Mouse (Mus musculus) neutrophil, adult 5-6 weeks (primary cell): ENCODE measurements at regions not wholly inside any gene's neighbourhood (a gene's known extent, or its start where the extent isn't known, plus 50 kb on each side); places are given as distances from the start of the nearest gene placed in this dataset.
A peak's percentile ranks its signal among the peaks of the same experiment; 100 is the strongest.

ENCODE experiments used
- ATAC-seq: fragments of 151-379, 151-347 bp; 2 replicates; pipeline ENCODE4 v1.8.0; 2017; ENCODE audit warnings: mild to moderate bottlenecking, moderate TSS enrichment; ENCODE audit not compliant: insufficient number of reproducible peaks, poor library complexity, low FRiP score, severe bottlenecking; ENCODE audit errors: extremely low read depth

DNA sequence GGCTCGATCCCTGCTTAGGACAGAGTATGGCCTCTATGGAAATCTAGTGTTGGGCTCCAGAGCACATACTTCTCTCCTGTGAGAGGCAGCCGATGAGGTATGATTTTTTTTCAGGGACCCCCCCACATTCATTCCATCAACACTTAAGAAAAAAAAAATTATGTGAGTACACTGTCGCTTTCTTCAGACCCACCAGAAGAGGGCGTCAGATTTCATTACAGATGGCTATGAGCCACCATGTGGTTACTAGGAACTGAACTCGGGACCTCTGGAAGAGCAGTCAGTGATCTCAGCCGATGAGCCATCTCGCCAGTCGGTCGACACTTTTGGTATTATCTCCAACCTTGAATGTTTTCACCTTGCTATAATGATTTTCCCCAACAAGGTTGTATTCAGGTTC lies 145.4 kb upstream of the Plxnc1 start:
- ATAC-seq, result no peak

DNA sequence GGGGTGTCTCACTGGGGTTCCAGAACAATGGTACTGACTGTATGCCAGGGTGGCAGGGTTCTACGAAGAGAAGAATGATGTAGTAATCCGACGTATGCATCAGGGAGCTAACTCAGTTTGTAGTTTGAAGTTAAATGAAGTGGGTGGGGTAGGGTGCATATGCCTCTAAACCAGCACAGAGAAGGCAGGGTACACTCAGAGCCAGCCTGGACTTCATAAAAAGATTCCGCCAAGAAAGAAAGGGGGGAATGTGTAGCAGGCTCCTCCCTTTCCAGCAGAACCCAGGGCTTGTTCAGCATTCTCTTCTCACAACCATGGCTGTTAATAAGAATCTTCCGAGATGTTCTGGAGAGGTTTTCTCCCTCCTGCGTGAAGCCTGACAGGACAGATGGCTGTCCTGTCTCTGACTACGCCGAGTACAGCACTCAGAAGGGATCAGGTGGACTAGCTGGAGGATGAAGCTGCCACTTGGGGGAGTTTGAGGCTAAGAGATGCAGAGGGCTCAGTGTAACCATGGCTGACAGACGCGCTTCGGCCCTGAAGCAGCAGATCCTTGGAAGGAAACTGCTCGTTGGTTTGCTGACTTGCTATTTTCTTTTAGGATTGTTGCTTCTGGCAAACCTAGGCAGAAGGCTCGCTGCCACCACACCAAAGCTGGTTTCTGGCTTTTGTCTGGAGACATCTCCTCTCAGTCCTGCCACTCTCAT lies 143.4 kb upstream of the Plxnc1 start:
- ATAC-seq, result peak; percentile 41; the same call in 1 of the 2 replicates

DNA sequence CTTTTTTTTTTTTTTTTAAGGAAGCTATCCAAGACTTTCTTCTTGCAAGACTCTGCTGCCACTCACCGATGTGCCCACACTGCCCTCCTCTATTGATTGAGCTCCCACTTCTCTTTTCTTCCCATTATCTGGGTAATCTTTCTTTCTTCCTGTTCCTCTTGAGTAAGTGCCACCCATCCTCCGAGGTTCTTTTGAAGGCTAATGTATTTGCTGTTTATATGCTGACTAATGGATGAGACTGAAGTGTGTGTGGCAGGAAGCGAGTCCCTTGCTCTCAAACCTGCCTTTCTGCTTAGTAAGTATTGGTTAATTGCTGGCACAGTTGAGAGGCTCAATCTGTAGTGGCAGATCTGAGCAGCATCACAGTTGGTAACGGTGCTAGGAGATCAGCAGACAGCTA lies 142.1 kb upstream of the Plxnc1 start:
- no peak for ATAC-seq

DNA sequence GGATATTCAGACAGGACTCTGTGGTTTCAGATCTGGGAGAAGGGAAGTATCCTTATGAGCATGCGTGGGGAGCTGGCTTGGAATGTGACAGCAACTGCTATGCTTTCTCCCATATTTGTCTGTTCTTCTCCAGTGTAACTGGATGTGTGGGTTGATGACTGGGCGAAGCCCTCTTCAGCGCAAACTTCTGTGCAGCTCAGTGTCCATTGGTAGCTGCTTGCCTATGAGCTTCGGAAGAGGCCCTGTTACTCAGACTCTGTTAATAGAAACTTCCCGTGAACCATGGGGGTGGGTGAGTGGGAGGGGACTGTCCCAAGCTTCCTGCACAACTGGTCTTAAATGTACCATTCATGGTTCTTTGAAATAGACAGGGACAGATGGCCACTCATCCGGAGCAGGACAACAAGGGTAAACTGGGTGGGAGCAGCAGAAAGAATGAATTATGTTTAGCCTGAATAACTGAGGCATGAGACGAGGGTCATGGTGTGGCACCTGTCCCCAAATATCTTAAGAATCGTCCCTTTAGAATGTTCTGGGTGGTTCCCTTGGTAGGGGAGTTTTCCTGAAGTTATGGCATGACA lies 141.1 kb upstream of the Plxnc1 start:
- no peak for ATAC-seq

DNA sequence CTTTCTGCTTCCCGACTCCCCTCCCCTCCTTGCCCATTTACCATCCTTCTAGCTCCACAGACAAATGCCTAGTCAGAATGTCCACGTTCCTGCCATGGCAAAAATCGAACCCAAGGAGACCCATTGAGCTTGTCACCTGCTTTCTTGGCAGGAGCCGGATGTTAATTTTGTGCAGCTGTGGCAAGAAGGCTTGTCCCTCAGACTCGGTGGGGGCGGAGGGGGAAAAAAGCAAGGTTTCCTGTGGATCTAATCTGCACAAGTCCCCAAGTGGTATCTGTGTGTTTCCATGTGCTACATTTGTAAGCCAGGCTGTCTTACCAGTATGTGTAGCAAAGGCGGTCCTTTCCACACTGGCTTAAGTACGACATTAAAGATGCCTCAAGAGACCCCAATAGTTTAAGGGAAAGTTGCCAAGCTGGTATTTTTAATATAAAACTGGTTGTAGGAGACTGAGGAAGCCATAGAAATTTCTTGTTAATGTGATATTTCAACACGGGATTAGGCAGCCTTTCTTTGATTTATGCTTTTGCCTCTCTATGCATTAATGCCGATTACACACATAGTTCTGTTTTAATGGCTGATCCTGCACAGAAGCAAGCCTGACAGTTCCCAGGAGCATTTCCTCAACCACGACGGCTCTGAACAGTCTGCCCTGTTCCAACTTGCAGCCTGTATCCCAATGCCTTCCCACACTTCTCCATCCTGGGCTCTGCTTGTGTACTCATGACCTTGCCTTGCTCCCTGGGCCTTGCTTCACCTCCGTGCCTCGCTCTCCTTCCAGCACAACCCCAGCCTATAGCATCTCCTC lies 138.9 kb upstream of the Plxnc1 start:
- no peak for ATAC-seq

DNA sequence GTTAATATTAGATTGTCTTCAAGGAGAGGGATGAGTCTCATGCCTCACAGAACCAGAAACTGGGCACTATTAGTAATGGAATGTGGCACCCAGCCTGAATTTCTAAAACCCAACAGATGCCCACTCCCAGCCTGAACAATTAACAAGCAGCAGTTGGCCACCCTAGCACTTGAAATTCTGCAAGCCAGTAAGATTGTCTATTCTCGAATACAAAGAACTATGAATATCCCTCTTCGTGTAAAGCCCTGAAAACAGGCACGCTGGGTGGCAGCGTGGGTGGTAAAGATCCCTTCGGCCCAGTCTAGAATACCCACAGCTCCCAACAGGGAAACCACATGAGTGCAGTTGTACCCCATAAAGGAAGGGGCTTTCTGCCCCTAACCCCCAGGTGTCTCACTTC lies 138.0 kb upstream of the Plxnc1 start:
- no peak for ATAC-seq

DNA sequence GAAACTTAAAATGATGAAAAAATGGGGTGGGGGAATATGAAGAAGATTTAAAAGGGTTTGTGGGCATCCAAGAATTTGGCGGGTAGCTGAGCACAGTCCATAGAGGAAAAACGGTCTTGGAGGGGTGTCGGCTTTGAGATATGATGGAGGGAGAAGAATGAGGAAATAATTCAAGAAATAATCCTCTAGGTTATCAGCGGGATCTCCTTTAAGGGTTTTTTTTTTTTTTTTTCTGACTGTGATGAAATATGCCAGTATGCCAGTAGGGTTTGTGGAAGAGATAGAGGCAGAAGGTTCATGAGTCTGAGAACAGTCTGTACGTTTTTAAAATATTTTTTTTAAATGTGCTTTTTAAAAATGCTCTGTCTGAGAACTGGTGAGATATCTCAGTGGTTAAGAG lies 135.3 kb upstream of the Plxnc1 start:
- no peak for ATAC-seq

DNA sequence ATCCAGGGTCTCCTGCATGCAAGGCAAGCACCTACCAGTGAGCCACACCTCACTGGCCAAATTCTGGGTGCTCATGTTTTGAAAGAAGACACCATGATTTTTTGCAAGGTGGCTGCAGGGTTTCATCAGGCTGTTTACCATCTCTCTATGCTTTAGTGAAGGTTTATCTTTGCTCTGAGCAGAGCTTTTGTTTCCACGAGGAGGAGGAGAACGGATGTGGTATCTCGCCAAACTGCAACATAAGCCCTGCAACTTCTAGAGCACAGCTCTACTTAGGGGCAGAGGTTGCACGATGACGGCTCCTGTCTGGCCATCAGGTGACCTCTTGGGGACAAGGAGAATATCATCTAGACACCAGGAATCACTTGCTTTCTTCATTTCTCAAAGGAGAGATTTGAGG lies 131.8 kb upstream of the Plxnc1 start:
- ATAC-seq, result no peak

DNA sequence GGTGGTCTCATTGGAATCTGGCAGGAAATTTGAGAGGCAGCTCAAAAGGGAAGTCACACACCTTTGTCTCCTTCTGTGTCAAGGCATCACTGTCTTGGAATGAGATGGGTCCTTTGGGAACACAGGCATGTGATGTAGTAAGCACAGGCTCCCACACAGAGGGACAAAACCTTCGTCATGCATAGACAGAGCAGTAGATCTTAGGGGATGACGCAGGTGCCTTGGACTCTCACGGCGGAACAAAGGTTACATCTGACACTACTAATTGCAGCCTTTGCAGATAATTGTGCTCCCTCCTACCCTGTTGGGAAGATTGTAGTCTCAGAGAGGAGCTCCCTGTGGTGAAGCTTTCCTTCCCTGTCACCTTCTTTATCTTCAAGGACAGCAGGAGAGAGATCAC lies 131.3 kb upstream of the Plxnc1 start:
- no peak for ATAC-seq

DNA sequence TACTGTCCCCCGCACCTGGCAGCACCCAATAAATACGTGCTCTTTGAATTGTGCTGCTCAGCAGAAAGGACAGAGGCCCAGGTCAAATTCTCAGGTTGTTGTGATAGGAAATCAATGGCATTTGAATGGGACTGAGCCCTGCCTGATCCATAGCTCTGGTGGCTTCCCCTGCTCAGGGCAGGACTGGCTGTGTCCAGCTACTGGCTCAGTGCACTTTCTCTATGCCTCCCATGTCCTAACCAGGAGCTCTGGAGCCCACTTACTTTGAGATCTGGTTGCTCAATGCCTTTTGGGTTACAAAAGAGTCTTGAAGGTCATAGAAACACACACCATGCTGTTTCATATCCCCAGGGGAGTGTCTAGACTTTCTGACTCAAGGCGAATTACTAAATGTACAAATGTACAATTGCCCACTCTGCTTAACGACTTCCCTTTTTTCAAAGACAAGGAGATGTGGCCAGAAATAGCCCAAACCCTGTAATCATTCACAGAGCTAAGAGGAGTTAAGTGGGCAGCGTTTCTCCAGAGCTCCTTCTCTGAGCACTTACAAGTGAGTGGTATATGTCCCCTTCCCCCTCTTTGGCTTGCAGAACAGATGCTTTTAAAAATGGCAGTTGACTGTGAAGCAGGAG lies 130.4 kb upstream of the Plxnc1 start:
- peak; percentile 48; the same call in 1 of the 2 replicates for ATAC-seq

DNA sequence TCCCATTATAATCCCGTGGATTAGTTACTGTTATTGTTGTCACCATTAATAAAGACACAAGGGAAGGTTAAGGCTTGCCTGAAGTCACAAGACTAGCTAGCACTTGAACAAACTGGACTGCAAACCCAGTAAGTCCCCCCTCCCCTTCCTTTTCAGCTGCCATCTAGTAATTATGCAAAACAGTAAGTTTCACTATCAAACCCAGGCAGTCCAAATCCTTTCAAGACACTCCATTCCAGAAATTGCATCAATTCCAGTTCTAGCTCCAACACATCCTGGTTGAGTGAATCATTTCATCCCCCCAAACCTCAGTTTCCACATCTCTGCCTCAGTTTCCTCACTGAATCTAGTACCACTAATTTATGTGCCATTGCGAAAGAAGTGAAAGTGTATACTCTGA lies 129.7 kb upstream of the Plxnc1 start:
- no peak for ATAC-seq

DNA sequence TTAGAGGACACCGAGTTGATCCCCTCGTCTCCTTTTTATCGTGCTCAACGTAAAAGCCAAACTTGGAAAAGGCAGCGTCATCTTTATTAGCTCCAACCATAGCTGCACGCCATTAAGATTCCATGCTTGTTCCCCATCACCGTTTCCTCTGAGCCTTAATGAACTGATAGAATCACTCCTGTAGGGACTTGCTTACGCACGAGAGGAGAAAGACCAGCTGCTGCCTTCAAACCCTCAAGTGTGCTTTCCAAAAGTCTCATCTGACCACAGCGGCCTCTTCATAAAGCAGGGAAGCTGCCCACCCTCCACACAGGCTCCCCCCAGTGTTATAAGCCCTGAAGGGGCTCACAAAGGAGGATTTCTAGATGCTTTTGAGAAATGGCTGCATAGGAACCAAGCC lies 123.3 kb upstream of the Plxnc1 start:
- ATAC-seq, result no peak

DNA sequence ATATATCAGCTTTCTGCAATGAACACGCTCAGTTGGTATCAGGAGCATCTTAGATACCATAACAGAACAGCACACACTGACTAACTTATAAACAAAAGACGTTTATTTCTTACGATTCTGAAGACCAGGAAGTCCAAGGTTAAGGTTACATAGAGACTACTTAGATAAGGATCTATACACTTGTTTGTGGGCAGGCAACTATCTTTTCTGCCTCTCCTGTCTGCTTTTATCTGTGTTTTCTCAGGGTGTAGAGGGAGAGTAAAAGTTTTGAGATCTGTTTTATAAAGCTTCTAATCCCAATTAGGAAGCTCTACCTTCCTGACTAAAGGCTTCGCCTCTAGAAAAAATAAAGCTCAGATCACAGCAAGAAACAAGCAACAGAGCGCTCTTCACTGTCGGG lies 122.1 kb upstream of the Plxnc1 start:
- no peak for ATAC-seq

DNA sequence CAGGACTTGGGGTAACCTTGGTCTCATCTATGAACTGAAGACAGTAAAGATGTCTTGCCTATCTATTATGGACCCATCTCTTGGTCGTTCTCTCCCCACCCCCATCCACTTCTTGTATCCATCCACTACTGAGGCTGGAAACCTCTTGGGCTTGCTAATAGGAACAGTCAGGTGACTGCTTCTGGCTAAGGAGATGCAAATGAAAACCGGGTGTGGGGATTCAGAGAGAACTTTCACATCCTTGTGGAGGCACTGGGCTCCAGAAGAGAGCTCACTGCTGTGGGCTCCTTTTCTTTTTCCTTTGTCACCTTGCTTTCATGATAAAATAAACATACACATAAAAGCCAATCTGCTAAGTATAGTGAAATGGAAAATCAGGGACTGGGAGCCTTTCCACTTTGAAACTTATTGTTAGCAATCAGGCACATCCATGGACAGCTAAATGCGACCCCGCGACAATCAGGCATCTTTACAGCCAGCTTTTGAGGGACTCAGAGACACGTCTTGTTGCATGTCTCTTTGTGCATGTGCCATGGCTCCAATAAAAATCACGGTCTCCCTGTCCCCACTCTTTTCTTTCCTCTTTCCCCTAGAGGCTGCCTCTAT lies 115.0 kb upstream of the Plxnc1 start:
- ATAC-seq, result no peak

DNA sequence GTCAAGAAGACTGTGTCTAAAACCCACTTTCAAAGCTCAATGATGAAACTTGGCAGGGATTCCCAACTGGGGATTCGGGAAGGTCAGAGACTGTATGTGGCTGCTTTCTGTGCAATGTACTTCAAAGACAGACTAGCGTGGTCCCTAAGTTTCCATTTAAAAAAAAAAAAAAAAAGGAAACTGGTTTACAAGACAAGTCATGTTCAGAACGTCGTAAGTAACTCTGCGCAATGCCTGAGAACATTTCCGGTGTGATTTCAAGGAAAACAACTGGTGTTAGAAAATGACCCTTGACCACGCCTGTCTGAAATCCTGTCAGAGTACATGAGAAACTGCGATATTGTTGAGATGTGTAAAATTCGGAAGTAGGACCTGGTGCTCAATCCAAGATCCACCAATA lies 114.4 kb upstream of the Plxnc1 start:
- no peak for ATAC-seq

DNA sequence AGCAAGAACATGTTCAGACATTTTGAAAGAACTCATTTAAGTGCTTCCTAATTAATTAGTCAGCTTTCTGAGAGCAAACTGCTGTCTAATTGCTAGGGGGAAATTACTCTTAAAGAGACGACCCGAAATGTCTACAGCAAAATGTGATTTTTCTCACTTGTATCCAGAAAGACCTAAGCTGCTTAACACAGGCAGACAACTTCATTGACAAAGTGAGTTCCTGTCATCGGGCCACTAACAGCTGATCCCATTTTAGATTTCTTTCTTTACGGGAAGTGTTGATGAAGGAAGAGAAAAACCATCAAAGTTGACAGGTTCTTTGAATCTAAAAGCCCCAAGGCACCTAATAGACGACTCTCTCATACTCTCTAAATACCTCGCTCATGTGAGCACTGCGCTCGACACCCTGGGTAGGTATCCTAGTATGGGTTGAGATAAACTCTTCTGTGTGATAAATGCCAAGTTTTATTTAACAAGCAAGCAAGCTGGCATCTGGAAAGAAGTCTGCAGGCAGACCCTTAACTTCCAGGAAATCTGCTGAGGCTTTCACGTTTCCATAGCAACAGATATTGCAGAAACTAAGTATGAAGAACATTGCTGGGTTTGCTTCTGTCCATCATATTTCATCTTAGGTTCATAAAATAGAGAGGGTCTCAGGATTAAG lies 112.5 kb upstream of the Plxnc1 start:
- ATAC-seq, result no peak

DNA sequence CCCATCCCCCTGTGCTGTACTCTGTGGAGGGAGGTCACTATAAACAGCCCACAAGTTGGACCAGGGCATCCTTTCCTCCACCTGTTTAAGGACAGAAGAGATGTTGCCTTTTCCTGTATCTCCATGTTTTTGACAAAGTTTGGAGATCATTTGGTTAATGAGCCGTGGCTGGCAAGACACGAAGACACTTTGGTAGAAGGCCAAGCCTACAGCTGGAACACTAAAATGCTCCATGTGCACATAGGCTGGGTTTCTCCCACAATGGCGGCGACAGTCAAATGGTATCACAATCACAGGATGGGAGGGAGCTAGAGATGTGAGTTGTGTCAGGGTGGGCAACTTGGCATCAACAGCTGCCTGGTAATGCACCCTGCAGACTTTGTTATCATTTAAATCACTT lies 111.9 kb upstream of the Plxnc1 start:
- no peak for ATAC-seq

DNA sequence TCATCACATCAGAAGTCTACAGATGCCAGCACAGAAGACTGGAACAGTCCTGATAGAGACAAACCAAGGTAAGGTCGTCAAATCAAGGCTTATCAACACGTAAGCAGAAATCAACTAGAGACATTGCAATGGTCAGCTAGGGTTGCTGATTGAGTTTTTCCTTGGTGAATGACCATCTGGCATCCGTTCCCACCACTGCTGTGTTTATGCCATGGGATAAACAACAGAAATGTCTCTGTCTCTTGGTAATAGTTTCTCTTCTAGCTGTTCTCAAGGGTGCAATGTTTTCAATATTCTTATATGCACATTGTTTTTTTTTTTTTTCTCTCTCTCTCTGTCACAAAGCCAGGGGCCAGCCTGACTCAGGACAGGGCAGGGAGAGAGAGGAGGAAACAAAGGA lies 110.2 kb upstream of the Plxnc1 start:
- ATAC-seq, result no peak

DNA sequence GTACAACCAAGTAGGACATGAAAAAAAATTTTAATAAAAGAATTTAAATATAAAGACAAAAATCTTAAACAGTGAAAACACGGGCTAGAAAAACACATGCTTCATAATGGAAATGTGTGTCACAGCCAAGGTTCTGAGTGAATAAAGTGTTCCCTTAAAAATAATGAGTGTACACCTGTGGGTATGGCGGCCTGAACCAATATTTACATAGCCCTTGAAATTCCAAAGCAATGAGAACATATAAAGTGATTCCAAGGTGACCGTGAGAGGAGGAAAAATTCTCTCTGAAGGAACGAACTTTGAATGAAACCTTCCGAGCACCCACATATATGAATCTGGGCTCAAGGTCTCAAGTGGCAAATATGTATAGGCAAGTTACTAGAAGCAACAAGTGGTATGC lies 104.2 kb upstream of the Plxnc1 start:
- no peak for ATAC-seq
